Mouse (Mus musculus) embryonic fibroblast, embryonic 13.5 days (primary cell): Measurements from ENCODE around the gene Hoxa5.

Experiments
- CTCF ChIP-seq: IDR thresholded peaks from 2 replicates; pipeline ENCODE4 v1.5.1; 2011; ENCODE audit warnings: mild to moderate bottlenecking, control low read depth, low read length, moderate library complexity, borderline replicate concordance; ENCODE audit not compliant: insufficient read depth
- POLR2A ChIP-seq: IDR thresholded peaks from 2 replicates; pipeline ENCODE4 v1.6.1; 2011; ENCODE audit warnings: low read depth, mild to moderate bottlenecking, control low read depth, low read length, moderate library complexity

- TF ChIP-seq POLR2A (peak; percentile 55), CTCF (no peak)
These were observed 31.9 kb downstream of the Hoxa5 start for GRCm38 (mm10) chr6:52172501-52172900.
